Mouse (Mus musculus) kidney, embryonic 16.5 days (tissue): ENCODE measurements at regions not wholly inside any gene's neighbourhood (a gene's known extent, or its start where the extent isn't known, plus 50 kb on each side); places are given as distances from the start of the nearest gene placed in this dataset. TPM values are rescaled to one million over a fixed set of nuclear protein-coding genes. Genes with fewer than 3 reads are reported as not detected.

Source experiments
- microRNA-seq: library from miRNA; unstranded; fragments of <30 nt; microRNA quantifications from one replicate; pipeline ENCODE4, GENCODE M21; 2016

Small RNAs in the stretch of these regions (microRNA-seq; reads per million reads assigned to microRNA genes)
- gene Gm24999 = not detected
- not detected for gene Gm25000
